Mouse (Mus musculus) ES-Bruce4 (cell line): Measurements from ENCODE around the gene Fstl4.

ENCODE experiments used
- CTCF ChIP-seq: IDR thresholded peaks from one replicate; pipeline ENCODE4 v1.8.1; 2011; ENCODE audit warnings: low read depth, low read length
- EP300 ChIP-seq: IDR thresholded peaks from 2 replicates; pipeline ENCODE4 v1.6.1; 2011; ENCODE audit warnings: low read depth, low read length; ENCODE audit not compliant: insufficient read depth
- POLR2A ChIP-seq: IDR thresholded peaks from one replicate; pipeline ENCODE4 v1.8.1; 2011; ENCODE audit warnings: low read length; ENCODE audit not compliant: insufficient read depth

GRCm38 (mm10) chr11:53000226-53000625 is 235.8 kb downstream of the Fstl4 start:
- TF ChIP-seq POLR2A (no peak), CTCF (no peak), EP300 (no peak)
